Mouse (Mus musculus): Measurements from ENCODE around the gene Cnn3. TPM values are rescaled to one million over a fixed set of nuclear protein-coding genes. Genes with fewer than 3 reads are reported as not detected.
A peak's percentile ranks its signal among the peaks of the same experiment; 100 is the strongest.

Cnn3 gene
- polyA plus RNA-seq, 1 experiment, result 589 TPM

- Histone ChIP-seq H3ac (ENCODE audit: control insufficient read depth, insufficient read length) (no peak overlapping the region), H3K4me2 (ENCODE audit: low read depth) (no peak overlapping the region), H3K27me3 (ENCODE audit: control insufficient read depth, insufficient read depth, insufficient read length) (no peaks in the 10 kb centered on the region), H3K4me3 (no peak overlapping the region), H3K79me2 (ENCODE audit: control insufficient read depth, insufficient read depth) (peaks cover 99% of the 10 kb centered on the region), H3K36me3 (ENCODE audit: control insufficient read depth, insufficient read depth) (peaks cover 29% of the 10 kb centered on the region)
- TF ChIP-seq E2F4 (IDR thresholded peaks at IDR 0.05; ENCODE audit: insufficient read depth), result no peak
- no peak for TF ChIP-seq MYOD1 (IDR thresholded peaks at IDR 0.05; ENCODE audit: control insufficient read depth in 1 of 3, insufficient read length in 2 of 3, low read depth in 2 of 3)
- TF ChIP-seq POLR2AphosphoS2 (IDR thresholded peaks at IDR 0.05; ENCODE audit: insufficient read length, low read depth), result no peak
These were observed 18.1 kb downstream of the Cnn3 start for GRCm38 (mm10) chr3:121444414-121444813.

DNA sequence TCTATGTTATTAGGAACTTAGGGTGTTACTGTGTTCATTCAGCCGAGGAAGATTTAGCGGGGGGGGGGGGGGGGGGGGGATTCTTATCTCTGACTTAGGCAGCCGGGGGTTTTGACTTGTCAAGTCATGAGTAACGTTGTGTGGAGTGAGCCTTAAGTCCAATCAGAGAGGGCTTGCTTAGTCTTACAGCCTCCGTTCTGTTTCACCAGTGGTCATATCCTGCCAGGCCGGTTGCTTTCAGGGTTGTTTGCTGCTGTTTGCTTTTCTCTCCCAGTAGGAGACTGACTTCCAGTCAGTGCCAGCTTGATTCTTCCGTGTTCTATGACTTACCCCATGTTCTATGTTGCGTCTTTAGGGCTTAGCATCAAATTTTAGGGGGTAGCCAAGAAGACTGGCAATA, 20.2 kb downstream of the Cnn3 start:
- Histone ChIP-seq H3K27me3 (ENCODE audit: control insufficient read depth, insufficient read depth, insufficient read length) (no peaks in the 10 kb centered on the region), H3ac (ENCODE audit: control insufficient read depth, insufficient read length) (no peak overlapping the region), H3K79me2 (ENCODE audit: control insufficient read depth, insufficient read depth) (peaks cover 99% of the 10 kb centered on the region), H3K4me2 (ENCODE audit: low read depth) (no peak overlapping the region), H3K4me3 (no peak overlapping the region), H3K36me3 (ENCODE audit: control insufficient read depth, insufficient read depth) (peaks cover 40% of the 10 kb centered on the region)
- no peak for TF ChIP-seq TCF3 (IDR thresholded peaks at IDR 0.05; ENCODE audit: insufficient read length, low read depth)

DNA sequence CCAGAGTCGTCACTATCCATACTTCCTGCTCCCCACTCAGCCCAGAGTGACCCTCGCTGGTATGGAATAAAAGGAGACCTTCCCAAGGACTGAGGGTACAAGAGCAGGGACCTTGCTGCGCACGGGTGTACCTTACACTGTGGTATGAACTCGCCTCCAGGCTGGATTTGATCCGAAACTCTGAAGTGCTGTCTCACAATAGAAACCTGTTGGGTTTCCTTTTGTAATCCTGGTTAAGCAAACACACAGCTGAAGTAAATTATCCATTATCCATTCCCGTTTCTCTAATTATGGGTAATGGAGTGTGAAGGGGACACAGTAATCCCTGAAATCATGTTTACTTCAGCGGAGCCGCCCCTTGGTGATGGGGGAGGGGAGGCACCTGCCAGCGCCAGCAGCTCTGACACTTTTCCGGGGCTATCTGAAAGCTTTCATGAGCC, 21.8 kb downstream of the Cnn3 start:
- Histone ChIP-seq H3ac (ENCODE audit: control insufficient read depth, insufficient read length) (no peak overlapping the region), H3K36me3 (ENCODE audit: control insufficient read depth, insufficient read depth) (peaks cover 42% of the 10 kb centered on the region), H3K4me2 (ENCODE audit: low read depth) (no peak overlapping the region), H3K4me3 (no peak overlapping the region), H3K27me3 (ENCODE audit: control insufficient read depth, insufficient read depth, insufficient read length) (no peaks in the 10 kb centered on the region), H3K79me2 (ENCODE audit: control insufficient read depth, insufficient read depth) (peaks cover 98% of the 10 kb centered on the region)
- TF ChIP-seq MYOD1 (IDR thresholded peaks at IDR 0.05; ENCODE audit: control insufficient read depth in 1 of 3, insufficient read length in 2 of 3, low read depth in 2 of 3) (no peak), SRF (IDR thresholded peaks at IDR 0.05; ENCODE audit: control insufficient read depth, insufficient read length, low read depth) (no peak), USF1 (IDR thresholded peaks at IDR 0.05; ENCODE audit: low read depth) (no peak), CEBPB (IDR thresholded peaks at IDR 0.05; ENCODE audit: insufficient read depth, poor library complexity, severe bottlenecking) (no peak), E2F4 (IDR thresholded peaks at IDR 0.05; ENCODE audit: insufficient read depth) (no peak), MYOG (IDR thresholded peaks at IDR 0.05; ENCODE audit: control insufficient read depth in 1 of 3, insufficient read depth in 1 of 3, insufficient read length in 2 of 3, low read depth in 2 of 3) (no peak), POLR2A (IDR thresholded peaks at IDR 0.05; ENCODE audit: insufficient read length, low read depth) (no peak), MAX (IDR thresholded peaks at IDR 0.05; ENCODE audit: low read depth) (no peak), REST (IDR thresholded peaks at IDR 0.05; ENCODE audit: insufficient read depth, insufficient read length) (no peak), TCF12 (IDR thresholded peaks at IDR 0.05; ENCODE audit: insufficient read depth, poor library complexity, severe bottlenecking) (no peak)

DNA sequence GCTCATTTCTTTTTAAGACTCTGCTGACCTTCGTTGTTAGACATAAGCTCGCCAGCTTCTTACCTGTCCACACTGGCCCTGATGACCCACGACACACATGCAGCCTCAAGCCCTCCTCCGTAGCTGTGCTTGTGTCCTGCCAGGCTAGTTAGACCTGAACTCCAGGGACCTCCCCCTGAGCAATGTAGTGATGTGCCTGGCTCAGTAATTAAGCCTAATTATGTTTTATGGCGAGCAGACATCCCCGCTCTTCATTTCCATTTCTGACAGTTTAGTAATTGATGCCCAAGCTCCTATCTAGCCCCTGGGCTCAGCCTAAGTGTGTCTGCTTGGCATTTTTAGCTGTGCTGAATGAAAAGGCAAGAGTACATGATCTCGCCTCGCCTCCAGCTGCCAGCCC, 22.3 kb downstream of the Cnn3 start:
- H3K36me3 ChIP-seq (ENCODE audit: control insufficient read depth, insufficient read depth), result peaks cover 40% of the 10 kb centered on the region
- no peak overlapping the region for H3K4me3 ChIP-seq
- TF ChIP-seq POLR2AphosphoS2 (IDR thresholded peaks at IDR 0.05; ENCODE audit: insufficient read length, low read depth) (peak; percentile 65), MYOD1 (IDR thresholded peaks at IDR 0.05; ENCODE audit: control insufficient read depth in 1 of 3, insufficient read length in 2 of 3, low read depth in 2 of 3) (no peak)
- H3K79me2 ChIP-seq (ENCODE audit: control insufficient read depth, insufficient read depth), result peaks cover 92% of the 10 kb centered on the region
- H3K27me3 ChIP-seq (ENCODE audit: control insufficient read depth, insufficient read depth, insufficient read length), result no peaks in the 10 kb centered on the region
- no peak overlapping the region for H3K4me2 ChIP-seq (ENCODE audit: low read depth)
- no peak overlapping the region for H3ac ChIP-seq (ENCODE audit: control insufficient read depth, insufficient read length)

- Histone ChIP-seq H3K27me3 (ENCODE audit: control insufficient read depth, insufficient read depth, insufficient read length) (no peaks in the 10 kb centered on the region), H3K36me3 (ENCODE audit: control insufficient read depth, insufficient read depth) (peaks cover 41% of the 10 kb centered on the region), H3K4me2 (ENCODE audit: low read depth) (no peak overlapping the region), H3K4me3 (no peak overlapping the region), H3ac (ENCODE audit: control insufficient read depth, insufficient read length) (no peak overlapping the region), H3K79me2 (ENCODE audit: control insufficient read depth, insufficient read depth) (peaks cover 83% of the 10 kb centered on the region)
- TF ChIP-seq E2F4 (IDR thresholded peaks at IDR 0.05; ENCODE audit: insufficient read depth) (no peak), POLR2A (IDR thresholded peaks at IDR 0.05; ENCODE audit: insufficient read length, low read depth) (peak; percentile 28), CEBPB (IDR thresholded peaks at IDR 0.05; ENCODE audit: insufficient read depth, poor library complexity, severe bottlenecking) (peak; percentile 71; the same call in 1 of the 2 replicates)
These were observed 23.2 kb downstream of the Cnn3 start for GRCm38 (mm10) chr3:121449527-121449926.

DNA sequence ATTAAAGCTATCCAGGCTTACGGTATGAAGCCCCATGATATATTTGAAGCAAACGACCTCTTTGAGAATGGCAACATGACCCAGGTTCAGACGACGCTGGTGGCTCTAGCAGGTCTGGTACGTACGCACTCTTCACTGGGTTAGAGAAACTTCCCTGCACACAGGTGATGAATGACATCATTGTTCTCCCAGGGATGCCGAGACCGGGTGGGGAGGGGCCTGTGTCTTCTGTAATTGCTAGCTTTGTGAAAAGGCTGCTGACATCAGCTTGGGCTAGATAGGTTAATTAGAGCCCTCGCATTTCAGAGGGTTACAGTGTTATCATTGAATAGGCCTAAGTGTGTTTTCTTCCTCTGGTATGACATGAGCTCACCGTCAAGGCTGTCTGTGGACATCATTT, 25.1 kb downstream of the Cnn3 start:
- peaks cover 57% of the 10 kb centered on the region for H3K36me3 ChIP-seq (ENCODE audit: control insufficient read depth, insufficient read depth)
- H3ac ChIP-seq (ENCODE audit: control insufficient read depth, insufficient read length), result no peak overlapping the region
- peaks cover 65% of the 10 kb centered on the region for H3K79me2 ChIP-seq (ENCODE audit: control insufficient read depth, insufficient read depth)
- no peak overlapping the region for H3K4me3 ChIP-seq
- no peaks in the 10 kb centered on the region for H3K27me3 ChIP-seq (ENCODE audit: control insufficient read depth, insufficient read depth, insufficient read length)
- no peak overlapping the region for H3K4me2 ChIP-seq (ENCODE audit: low read depth)
- TF ChIP-seq CEBPB (IDR thresholded peaks at IDR 0.05; ENCODE audit: insufficient read depth, poor library complexity, severe bottlenecking) (no peak), SRF (IDR thresholded peaks at IDR 0.05; ENCODE audit: control insufficient read depth, insufficient read length, low read depth) (no peak), POLR2AphosphoS2 (IDR thresholded peaks at IDR 0.05; ENCODE audit: insufficient read length, low read depth) (no peak), E2F4 (IDR thresholded peaks at IDR 0.05; ENCODE audit: insufficient read depth) (no peak), TCF3 (IDR thresholded peaks at IDR 0.05; ENCODE audit: insufficient read length, low read depth) (no peak), MAX (IDR thresholded peaks at IDR 0.05; ENCODE audit: low read depth) (no peak), REST (IDR thresholded peaks at IDR 0.05; ENCODE audit: insufficient read depth, insufficient read length) (no peak), USF1 (IDR thresholded peaks at IDR 0.05; ENCODE audit: low read depth) (no peak), POLR2A (IDR thresholded peaks at IDR 0.05; ENCODE audit: insufficient read length, low read depth) (no peak), TCF12 (IDR thresholded peaks at IDR 0.05; ENCODE audit: insufficient read depth, poor library complexity, severe bottlenecking) (no peak), MYOG (IDR thresholded peaks at IDR 0.05; ENCODE audit: control insufficient read depth in 1 of 3, insufficient read depth in 1 of 3, insufficient read length in 2 of 3, low read depth in 2 of 3) (no peak), MYOD1 (IDR thresholded peaks at IDR 0.05; ENCODE audit: control insufficient read depth in 1 of 3, insufficient read length in 2 of 3, low read depth in 2 of 3) (no peak)

Measured in myocyte (in vitro differentiated cells).